Mouse (Mus musculus): ENCODE results near the gene Gm12888. TPM values are rescaled to one million over a fixed set of nuclear protein-coding genes. Genes with fewer than 3 reads are reported as not detected.
"Not testable (repeated sequence)": the region's sequence is repeated elsewhere in the genome, so short reads cannot be mapped to it uniquely, and the experiment has no call there.

The Gm12888 gene
- not detected for total RNA-seq (2021)
- long read RNA-seq, experiment 1: 0 reads
- long read RNA-seq, experiment 2: 0 reads

- H3K4me3 ChIP-seq; intact Hi-C loops (cut with DNase I): not testable (repeated sequence)
These were observed at the start of gene Gm12888 for GRCm38 (mm10) chr4:121324817-121325216. Gm12888 (minus strand) TSS chr4:121324917.

More at GRCm38 (mm10) chr4:121324817-121325216, at the start of gene Gm12888:
- DNase-seq (ENCODE audit: extremely low spot score in 1 of 2, low spot score in 2 of 2); H3K27ac ChIP-seq: not testable (repeated sequence)

Other genes with a start within 250 kb of the Gm12888 start
- 10 to 100 TPM; 23.5 to 24.7 TPM for gene Zmpste24, start 226.7 kb downstream of the Gm12888 start, total RNA-seq (2021)
- gene Tmco2, start 215.7 kb downstream of the Gm12888 start, total RNA-seq (2021): not detected
- gene Rlf, start 109.8 kb downstream of the Gm12888 start, total RNA-seq (2021): 10 to 100 TPM; 27.5 to 27.8 TPM
- gene Gm12886, start 98.2 kb upstream of the Gm12888 start, total RNA-seq (2021): not detected